Mouse (Mus musculus) CD4-positive helper T cell, adult 2 months (primary cell): Measurements from ENCODE around the gene Lekr1.

Experiments used
- DNase-seq: peaks from one replicate; pipeline ENCODE4 v3.0.0-alpha.2; 2012; ENCODE audit warnings: low read depth, missing footprints, low spot score

Lekr1 gene

DNA sequence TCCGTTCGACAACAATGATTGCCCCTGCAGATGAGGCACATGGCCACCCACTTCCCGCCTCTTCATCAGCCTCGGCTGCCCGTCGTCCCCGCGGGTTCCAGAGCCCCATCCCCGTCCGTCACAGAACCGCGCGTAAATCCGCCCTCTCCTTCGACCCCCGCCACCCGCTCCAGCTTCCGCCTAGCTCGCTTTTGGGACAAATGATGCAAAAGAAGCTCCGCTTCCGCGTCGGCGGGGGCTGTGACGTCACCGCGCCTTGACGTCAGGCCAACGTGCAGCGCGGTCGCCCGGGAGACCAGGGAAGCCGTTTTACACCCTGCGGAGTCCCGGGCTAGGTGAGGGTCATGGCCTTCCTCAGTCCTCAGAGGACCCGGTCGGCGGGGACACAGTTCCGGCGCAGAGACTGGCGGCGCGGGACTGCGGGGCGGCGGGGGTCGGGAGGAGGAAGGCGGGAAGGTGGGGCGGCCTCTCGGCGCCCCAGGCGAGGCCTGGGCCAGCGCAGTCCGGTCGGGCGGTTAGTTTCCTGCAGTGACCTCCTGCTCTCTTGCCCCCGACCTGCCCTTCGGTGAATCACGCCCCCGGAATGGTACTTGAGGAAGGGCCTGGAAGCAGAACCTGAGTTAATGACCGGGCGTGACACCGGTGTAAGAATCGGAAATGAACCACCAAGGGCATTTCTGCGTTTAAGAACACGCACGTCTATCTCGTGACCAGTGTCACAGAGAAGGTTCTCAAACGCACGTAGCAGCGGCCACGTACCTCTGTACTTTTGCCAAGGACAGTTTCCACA is at the start of gene Lekr1:
TSS of gene Lekr1 (plus strand) at position 252 of the 790 bp plus-strand sequence.
- peak; percentile 95 for DNase-seq

DNA sequence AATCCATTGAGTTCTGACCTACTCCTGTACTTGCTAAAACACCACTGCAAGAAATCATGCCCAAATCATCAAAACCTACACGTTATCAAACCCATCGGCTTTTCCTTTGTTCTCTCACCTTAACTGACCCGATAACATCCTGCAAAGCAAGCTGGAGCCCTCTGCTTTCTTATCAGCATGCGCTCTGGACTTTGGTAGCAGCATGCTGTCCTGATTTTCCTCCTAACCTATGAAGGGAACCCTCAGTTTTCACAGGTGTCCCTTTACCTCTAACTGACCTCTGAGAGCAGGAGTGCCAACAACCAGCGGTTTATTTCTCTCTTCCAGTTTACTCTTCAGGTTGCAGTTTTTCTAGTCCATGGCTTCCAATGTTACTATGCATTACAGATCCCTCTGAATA is 48.5 kb upstream of the Lekr1 start:
- no peak for DNase-seq

GRCm38 (mm10) chr3:65619340-65619739 is 46.7 kb upstream of the Lekr1 start:
- no peak for DNase-seq

DNA sequence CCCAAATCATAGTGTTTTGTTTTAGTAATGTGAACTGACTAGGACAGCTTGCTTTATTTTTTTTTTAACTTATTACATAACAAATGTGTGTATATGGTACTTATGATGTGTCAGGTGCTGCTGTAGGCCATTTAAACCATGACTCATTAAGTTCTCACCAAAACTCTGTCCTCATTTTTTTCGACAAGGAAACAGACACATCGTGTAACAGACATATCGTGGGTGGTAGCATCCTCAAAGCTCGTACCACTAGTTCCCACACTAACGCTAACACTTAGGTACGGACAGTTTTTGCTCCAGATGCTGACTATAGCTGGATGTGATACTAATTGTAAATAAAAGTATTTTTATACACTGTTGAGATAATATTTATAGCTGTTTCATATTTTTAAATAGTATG is 43.0 kb upstream of the Lekr1 start:
- DNase-seq: no peak

GRCm38 (mm10) chr3:65625496-65626289 is 40.3 kb upstream of the Lekr1 start:
- DNase-seq: no peak

DNA sequence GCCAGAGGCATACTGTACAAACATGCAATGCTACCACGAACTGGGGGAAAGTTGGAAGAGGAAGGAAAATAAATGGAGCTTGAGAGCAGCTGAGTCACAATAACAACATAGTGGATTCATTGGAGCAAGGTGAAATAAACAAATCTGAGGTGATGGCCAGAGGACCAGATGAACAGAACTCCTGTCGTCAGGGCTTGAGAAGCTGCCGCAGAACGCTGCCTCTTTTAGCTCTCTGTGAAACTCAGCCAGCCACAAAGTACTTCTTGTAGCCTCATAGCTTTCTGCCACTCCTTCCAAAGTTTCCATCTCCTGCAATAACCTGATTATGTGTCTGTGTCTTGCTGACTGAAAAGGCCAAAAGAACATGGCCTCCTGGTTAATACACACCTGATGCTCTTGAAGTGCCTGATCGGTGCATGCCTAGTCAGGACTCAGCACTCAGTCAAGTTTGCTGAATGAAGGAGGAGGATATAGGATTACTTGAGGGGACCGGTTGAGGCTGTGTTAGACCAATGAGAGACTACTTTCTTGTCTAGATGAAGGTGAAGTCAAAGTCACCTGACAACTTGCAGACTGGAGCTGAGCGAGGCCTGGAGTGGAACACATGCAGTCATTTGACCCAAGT is 39.6 kb upstream of the Lekr1 start:
- no peak for DNase-seq

DNA sequence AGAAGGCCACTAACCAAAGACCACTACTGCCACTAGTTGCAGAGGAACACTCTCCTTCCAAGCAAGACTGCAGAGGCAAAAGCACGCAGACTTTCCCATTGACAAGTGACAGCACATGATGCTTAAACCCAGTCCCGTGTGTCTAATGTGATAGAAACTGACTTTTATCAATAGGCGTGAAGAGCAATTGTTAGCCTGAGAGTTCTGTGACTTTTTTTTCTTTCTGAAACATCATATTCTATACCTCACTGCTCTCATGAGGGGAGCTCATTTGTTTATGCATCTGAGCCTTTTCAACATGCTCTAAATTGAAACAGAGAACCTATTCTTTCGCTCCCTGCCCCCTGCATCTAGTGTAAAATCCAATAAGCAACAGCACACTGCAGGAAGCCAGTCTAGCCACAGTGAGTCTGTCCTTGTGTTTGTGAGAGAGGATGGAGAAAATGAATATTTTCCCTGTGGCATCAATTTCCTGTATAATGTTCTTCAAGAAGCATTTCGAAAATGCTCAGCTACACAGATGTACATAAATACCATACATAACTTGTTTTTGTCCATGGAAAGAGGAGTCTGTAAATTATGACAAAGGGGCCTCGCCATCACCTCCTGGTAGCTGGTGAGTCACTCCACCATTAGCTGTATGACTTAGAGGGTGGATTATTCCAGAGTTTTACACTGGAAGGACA is 38.9 kb upstream of the Lekr1 start:
- DNase-seq: no peak

DNA sequence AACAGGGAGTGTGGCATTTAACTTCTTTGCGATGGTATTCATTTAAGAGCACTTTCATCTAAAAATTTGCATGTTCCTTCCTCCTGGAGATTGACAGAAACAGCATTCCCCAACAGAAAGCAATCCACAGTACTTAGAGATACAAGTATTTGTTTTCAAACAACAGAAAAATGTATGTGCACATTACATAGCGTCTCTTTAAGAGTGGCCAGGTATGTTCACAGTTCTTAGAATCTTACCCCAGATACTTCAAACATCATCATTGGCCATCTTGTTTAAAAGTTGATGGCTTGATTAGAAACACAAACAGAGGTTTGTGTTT is 38.4 kb upstream of the Lekr1 start:
- DNase-seq: no peak

DNA sequence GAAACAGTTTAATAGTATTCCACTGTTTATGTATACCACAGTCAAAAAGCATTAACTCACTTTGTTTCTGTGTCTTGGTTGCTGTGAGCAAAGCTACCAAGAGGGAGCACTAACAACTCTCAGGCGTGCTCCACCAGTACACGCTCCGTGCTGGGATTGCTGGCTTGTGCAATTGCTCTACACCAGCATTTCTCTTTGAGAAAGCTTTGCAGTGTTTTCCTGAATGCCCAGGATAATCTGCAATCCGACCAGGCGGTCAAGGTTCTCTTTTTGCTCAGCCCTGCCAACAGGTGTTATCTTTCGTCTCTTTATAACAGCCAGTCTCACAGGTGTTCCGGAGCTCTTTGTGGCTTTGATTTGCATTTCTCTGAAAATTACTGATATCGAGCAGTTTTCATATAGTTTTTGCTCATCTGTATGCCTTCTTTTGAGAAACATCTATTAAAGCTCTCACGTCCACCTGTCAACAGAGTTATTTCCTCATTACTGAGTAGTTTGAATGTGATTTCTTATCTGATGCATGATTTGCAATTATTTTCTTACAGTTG is 36.4 kb upstream of the Lekr1 start:
- no peak for DNase-seq

DNA sequence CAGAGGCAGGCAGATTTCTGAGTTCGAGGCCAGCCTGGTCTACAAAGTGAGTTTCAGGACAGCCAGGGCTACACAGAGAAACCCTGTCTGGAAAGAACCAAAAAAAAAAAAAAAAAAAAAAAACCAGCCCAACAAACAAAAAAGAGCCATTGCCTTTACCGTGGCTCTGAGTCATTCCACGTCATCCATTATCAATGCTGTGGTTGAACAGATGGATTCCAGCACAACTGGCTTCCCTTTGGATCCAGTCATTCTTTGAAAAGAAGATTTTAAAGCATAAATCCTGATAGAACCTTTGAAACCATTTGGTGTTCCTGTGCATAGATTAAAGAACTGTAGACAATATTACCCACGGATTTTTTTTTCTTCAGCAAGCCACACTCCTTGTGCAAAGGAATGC is 32.4 kb upstream of the Lekr1 start:
- no peak for DNase-seq

GRCm38 (mm10) chr3:65635983-65636382 is 30.0 kb upstream of the Lekr1 start:
- DNase-seq: no peak

- no peak for DNase-seq
Observed at GRCm38 (mm10) chr3:65637313-65637712, 28.7 kb upstream of the Lekr1 start.

DNA sequence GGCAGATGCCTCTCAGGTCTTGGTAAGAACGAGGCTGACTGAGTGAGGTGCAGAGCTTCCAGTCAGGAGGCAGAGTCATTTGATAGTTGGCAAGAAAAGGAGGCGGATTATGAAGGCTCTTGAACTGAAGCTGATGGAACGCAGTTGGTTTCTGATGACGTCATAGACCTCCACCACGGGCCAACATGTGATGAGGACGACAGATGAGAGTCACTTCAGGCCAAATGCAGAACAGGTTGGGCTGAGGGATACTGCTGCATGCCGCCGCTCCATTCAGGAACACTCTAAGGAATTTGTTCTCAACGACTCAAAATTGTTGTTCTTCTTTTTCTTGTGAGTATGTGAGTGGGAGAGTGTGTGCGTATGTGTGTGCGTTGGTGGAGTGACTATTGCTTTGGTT is 27.1 kb upstream of the Lekr1 start:
- no peak for DNase-seq

DNA sequence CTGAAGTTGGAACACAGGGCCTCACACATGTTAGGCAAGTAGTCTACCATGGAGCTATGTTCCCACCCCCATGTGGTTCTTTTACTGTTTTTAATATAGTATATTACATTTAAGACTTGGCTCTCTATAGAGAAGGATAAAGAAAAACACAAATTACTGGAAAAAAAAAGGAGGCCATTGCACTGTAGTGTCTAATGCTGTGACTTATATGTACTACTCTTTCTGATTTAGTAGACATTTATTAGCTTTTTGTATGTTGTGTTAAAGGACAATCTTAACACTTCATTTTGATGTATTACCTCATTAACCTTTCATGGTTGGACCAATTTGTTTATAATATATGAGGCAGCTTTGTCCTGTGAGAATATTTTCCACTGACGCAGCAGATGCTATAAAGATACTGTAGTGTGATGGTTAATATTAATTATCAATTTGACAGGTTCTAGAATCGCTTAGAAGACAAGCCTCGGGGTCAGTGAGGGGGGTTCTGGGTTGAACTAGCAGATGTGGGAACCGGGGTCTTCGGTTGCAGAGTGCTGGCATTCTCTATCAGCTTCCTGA is 26.5 kb upstream of the Lekr1 start:
- no peak for DNase-seq

DNA sequence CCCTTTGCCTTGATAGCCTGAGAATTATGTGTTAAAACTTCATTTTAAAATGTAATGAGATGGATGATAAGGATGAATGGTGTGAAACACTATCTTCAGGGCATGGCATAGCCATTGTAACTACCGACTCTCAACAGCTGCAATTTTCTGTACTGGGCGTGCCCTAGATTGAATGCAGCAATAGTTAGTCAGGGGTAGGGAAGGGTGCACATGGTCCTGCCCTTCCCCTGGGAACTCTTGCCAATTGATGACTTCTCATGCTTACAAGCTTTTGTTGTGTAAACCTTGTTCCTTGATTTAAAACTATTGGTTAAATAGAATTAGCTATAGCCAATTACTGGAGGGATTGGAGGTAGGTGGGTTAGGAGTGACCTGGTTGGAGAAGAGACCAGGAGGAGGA is 23.1 kb upstream of the Lekr1 start:
- no peak for DNase-seq

DNA sequence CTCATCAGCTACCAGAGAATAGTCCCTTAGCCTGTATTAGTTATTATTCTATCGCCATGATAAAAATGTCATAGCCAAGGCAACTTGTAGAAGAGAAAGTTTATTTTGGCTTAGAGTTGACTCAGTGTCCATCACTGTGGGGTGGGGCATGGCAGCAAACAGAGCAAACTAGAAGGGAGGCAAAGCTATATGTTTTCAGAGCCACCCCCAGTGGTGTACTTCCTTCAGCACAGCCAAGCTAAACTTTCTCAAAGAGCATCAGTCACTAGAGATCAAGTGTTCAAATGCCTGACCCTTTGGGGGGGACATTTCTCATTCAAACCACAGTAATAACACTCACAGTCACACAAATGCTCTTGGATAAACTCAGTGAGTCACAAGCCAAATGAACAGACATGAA is 22.4 kb upstream of the Lekr1 start:
- no peak for DNase-seq

- DNase-seq: no peak
Observed at GRCm38 (mm10) chr3:65647592-65647991, 18.4 kb upstream of the Lekr1 start.

GRCm38 (mm10) chr3:65648913-65649312 is 17.1 kb upstream of the Lekr1 start:
- no peak for DNase-seq

DNA sequence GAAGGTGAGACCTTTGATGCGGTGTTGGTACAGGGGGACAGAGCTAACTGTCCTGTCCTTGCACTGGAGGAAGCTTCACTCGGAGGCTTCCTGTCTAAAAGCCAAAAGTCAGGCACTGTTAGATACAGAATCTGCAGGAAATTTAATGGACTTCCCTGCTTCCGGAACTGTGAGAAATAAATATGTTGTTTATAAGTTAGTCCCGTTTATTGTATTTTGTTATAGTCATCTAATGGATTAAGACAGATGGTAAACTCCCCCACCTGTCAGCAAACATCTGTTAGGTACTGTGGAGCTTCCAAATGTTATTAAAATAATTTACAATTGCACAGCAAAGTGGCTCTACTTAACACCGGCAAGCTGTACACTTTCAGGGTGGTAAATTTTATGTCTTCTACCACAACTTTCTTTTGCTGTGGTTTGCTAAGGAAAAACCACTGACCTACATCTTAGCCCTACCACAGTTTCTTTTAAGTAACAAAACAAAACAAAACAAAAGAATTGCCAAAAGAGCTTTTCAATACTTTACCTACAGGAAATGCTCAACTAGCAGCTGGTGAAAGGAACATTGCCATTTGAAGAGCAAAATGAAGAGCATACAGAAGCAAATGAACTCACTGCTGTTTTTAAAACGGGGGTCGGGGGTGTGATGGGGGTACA is 15.7 kb upstream of the Lekr1 start:
- peak; percentile 52 for DNase-seq

DNA sequence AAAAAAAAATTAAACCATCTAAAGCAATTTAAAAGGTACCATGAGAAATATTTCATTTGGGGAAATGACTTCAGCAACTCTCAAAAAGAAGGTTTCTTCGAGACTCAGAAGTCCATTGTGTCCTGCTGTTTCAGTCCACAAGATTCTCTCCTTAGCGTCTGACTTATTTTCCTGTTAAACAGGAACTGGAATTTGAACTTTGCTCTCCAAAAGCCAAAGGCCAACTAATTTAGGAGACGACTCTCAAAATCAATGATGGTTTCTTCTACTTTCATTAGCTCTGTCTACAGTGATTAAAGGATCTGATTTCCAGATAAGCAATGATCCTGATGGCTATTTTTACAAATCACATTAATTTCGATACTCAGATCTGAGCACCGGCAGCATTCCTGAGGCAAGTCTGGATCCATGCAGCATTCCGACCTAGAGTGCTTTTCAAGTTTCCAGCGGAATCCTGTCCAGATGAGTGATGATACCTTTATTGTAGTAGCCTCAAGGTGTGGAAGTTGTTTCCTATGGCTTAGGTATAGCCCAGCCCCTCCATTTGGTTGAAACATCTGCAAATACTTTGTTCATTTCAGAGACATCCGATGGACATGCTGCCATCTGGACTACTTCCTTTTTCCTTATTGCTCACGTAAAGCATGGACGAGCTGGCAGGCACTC is 11.4 kb upstream of the Lekr1 start:
- DNase-seq: no peak
